Mouse (Mus musculus) kidney, adult 2 months (tissue): ENCODE measurements around the gene Pard6b.

Experiments
- CTCF ChIP-seq: fragments of 200-500 bp; conservative IDR thresholded peaks from 2 replicates; pipeline ENCODE4 v1.5.1; 2011; ENCODE audit warnings: low read depth, mild to moderate bottlenecking, control low read depth, low read length, moderate library complexity, mixed read lengths; ENCODE audit not compliant: insufficient read depth, insufficient read length
- POLR2A ChIP-seq: fragments of 200-500 bp; IDR thresholded peaks from one replicate; pipeline ENCODE4 v1.6.1; 2011; ENCODE audit warnings: low read depth, low read length, control low read depth

GRCm38 (mm10) chr2:168035907-168036306 is 44.9 kb upstream of the Pard6b start:
- TF ChIP-seq POLR2A (no peak), CTCF (no peak)
